Mouse (Mus musculus): ENCODE measurements around the gene Aldh1l2. TPM values are rescaled to one million over a fixed set of nuclear protein-coding genes. Genes with fewer than 3 reads are reported as not detected.

The Aldh1l2 gene
- polyA plus RNA-seq, 1 experiment = 71.8 TPM

GRCm38 (mm10) chr10:83539311-83539980 is 5.5 kb upstream of the Aldh1l2 start:
- Histone ChIP-seq H3ac (ENCODE audit: control insufficient read depth, insufficient read length) (no peak overlapping the region), H3K36me3 (ENCODE audit: control insufficient read depth, insufficient read depth) (no peaks in the 10 kb centered on the region), H3K4me3 (no peak overlapping the region), H3K27me3 (ENCODE audit: control insufficient read depth, insufficient read depth, insufficient read length) (no peaks in the 10 kb centered on the region), H3K79me2 (ENCODE audit: control insufficient read depth, insufficient read depth) (peaks cover 4% of the 10 kb centered on the region), H3K4me2 (ENCODE audit: low read depth) (no peak overlapping the region)
- TF ChIP-seq SRF (IDR thresholded peaks at IDR 0.05; ENCODE audit: control insufficient read depth, insufficient read length, low read depth) (no peak), MYOD1 (IDR thresholded peaks at IDR 0.05; ENCODE audit: control insufficient read depth in 1 of 3, insufficient read length in 2 of 3, low read depth in 2 of 3) (no peak), MYOG (IDR thresholded peaks at IDR 0.05; ENCODE audit: control insufficient read depth in 1 of 3, insufficient read depth in 1 of 3, insufficient read length in 2 of 3, low read depth in 2 of 3) (no peak), POLR2AphosphoS2 (IDR thresholded peaks at IDR 0.05; ENCODE audit: insufficient read length, low read depth) (no peak), USF1 (IDR thresholded peaks at IDR 0.05; ENCODE audit: low read depth) (no peak), TCF3 (IDR thresholded peaks at IDR 0.05; ENCODE audit: insufficient read length, low read depth) (no peak), POLR2A (IDR thresholded peaks at IDR 0.05; ENCODE audit: insufficient read length, low read depth) (no peak), E2F4 (IDR thresholded peaks at IDR 0.05; ENCODE audit: insufficient read depth) (no peak), REST (IDR thresholded peaks at IDR 0.05; ENCODE audit: insufficient read depth, insufficient read length) (no peak), MAX (IDR thresholded peaks at IDR 0.05; ENCODE audit: low read depth) (no peak), TCF12 (IDR thresholded peaks at IDR 0.05; ENCODE audit: insufficient read depth, poor library complexity, severe bottlenecking) (no peak), CEBPB (IDR thresholded peaks at IDR 0.05; ENCODE audit: insufficient read depth, poor library complexity, severe bottlenecking) (no peak)

GRCm38 (mm10) chr10:83536436-83536835 is 2.5 kb upstream of the Aldh1l2 start:
- peaks cover 3% of the 10 kb centered on the region for H3K36me3 ChIP-seq (ENCODE audit: control insufficient read depth, insufficient read depth)
- no peak for TF ChIP-seq POLR2A (IDR thresholded peaks at IDR 0.05; ENCODE audit: insufficient read length, low read depth)
- TF ChIP-seq E2F4 (IDR thresholded peaks at IDR 0.05; ENCODE audit: insufficient read depth) = no peak
- TF ChIP-seq CEBPB (IDR thresholded peaks at IDR 0.05; ENCODE audit: insufficient read depth, poor library complexity, severe bottlenecking) = no peak
- no peak for TF ChIP-seq MYOG (IDR thresholded peaks at IDR 0.05; ENCODE audit: control insufficient read depth in 1 of 3, insufficient read depth in 1 of 3, insufficient read length in 2 of 3, low read depth in 2 of 3)
- no peak for TF ChIP-seq MAX (IDR thresholded peaks at IDR 0.05; ENCODE audit: low read depth)
- TF ChIP-seq SRF (IDR thresholded peaks at IDR 0.05; ENCODE audit: control insufficient read depth, insufficient read length, low read depth) = no peak
- TF ChIP-seq POLR2AphosphoS2 (IDR thresholded peaks at IDR 0.05; ENCODE audit: insufficient read length, low read depth) = no peak
- TF ChIP-seq REST (IDR thresholded peaks at IDR 0.05; ENCODE audit: insufficient read depth, insufficient read length) = no peak
- H3K79me2 ChIP-seq (ENCODE audit: control insufficient read depth, insufficient read depth) = peaks cover 16% of the 10 kb centered on the region
- H3K27me3 ChIP-seq (ENCODE audit: control insufficient read depth, insufficient read depth, insufficient read length) = no peaks in the 10 kb centered on the region
- H3K4me3 ChIP-seq = no peak overlapping the region
- H3ac ChIP-seq (ENCODE audit: control insufficient read depth, insufficient read length) = no peak overlapping the region
- H3K4me2 ChIP-seq (ENCODE audit: low read depth) = no peak overlapping the region

- H3K27me3 ChIP-seq (ENCODE audit: control insufficient read depth, insufficient read depth, insufficient read length) = no peaks in the 10 kb centered on the region
- H3K4me2 ChIP-seq (ENCODE audit: low read depth) = peak overlapping the region; percentile 87
- H3K79me2 ChIP-seq (ENCODE audit: control insufficient read depth, insufficient read depth) = peaks cover 36% of the 10 kb centered on the region
- H3ac ChIP-seq (ENCODE audit: control insufficient read depth, insufficient read length) = peak overlapping the region; percentile 68
- peaks cover 5% of the 10 kb centered on the region for H3K36me3 ChIP-seq (ENCODE audit: control insufficient read depth, insufficient read depth)
- TF ChIP-seq SRF (IDR thresholded peaks at IDR 0.05; ENCODE audit: control insufficient read depth, insufficient read length, low read depth) = no peak
- peak; percentile 87 for TF ChIP-seq CEBPB (IDR thresholded peaks at IDR 0.05; ENCODE audit: insufficient read depth, poor library complexity, severe bottlenecking)
- peak; percentile 87 for TF ChIP-seq POLR2AphosphoS2 (IDR thresholded peaks at IDR 0.05; ENCODE audit: insufficient read length, low read depth)
- TF ChIP-seq POLR2A (IDR thresholded peaks at IDR 0.05; ENCODE audit: insufficient read length, low read depth) = peak; percentile 74
- peak; percentile 43 for TF ChIP-seq MAX (IDR thresholded peaks at IDR 0.05; ENCODE audit: low read depth)
- TF ChIP-seq TCF3 (IDR thresholded peaks at IDR 0.05; ENCODE audit: insufficient read length, low read depth) = no peak
- TF ChIP-seq REST (IDR thresholded peaks at IDR 0.05; ENCODE audit: insufficient read depth, insufficient read length) = no peak
- peak overlapping the region; percentile 90 for H3K4me3 ChIP-seq
Observed at GRCm38 (mm10) chr10:83533258-83533909, 556 bp downstream of the Aldh1l2 start.

- Histone ChIP-seq H3ac (ENCODE audit: control insufficient read depth, insufficient read length) (no peak overlapping the region), H3K36me3 (ENCODE audit: control insufficient read depth, insufficient read depth) (peaks cover 32% of the 10 kb centered on the region), H3K4me2 (ENCODE audit: low read depth) (peak overlapping the region; percentile 87), H3K27me3 (ENCODE audit: control insufficient read depth, insufficient read depth, insufficient read length) (no peaks in the 10 kb centered on the region), H3K79me2 (ENCODE audit: control insufficient read depth, insufficient read depth) (peaks cover 44% of the 10 kb centered on the region), H3K4me3 (no peak overlapping the region)
- no peak for TF ChIP-seq USF1 (IDR thresholded peaks at IDR 0.05; ENCODE audit: low read depth)
- no peak for TF ChIP-seq MAX (IDR thresholded peaks at IDR 0.05; ENCODE audit: low read depth)
- no peak for TF ChIP-seq MYOG (IDR thresholded peaks at IDR 0.05; ENCODE audit: control insufficient read depth in 1 of 3, insufficient read depth in 1 of 3, insufficient read length in 2 of 3, low read depth in 2 of 3)
- peak; percentile 95 for TF ChIP-seq CEBPB (IDR thresholded peaks at IDR 0.05; ENCODE audit: insufficient read depth, poor library complexity, severe bottlenecking)
- peak; percentile 25 for TF ChIP-seq POLR2AphosphoS2 (IDR thresholded peaks at IDR 0.05; ENCODE audit: insufficient read length, low read depth)
- TF ChIP-seq MYOD1 (IDR thresholded peaks at IDR 0.05; ENCODE audit: control insufficient read depth in 1 of 3, insufficient read length in 2 of 3, low read depth in 2 of 3) = no peak
- TF ChIP-seq E2F4 (IDR thresholded peaks at IDR 0.05; ENCODE audit: insufficient read depth) = no peak
- TF ChIP-seq SRF (IDR thresholded peaks at IDR 0.05; ENCODE audit: control insufficient read depth, insufficient read length, low read depth) = no peak
- TF ChIP-seq POLR2A (IDR thresholded peaks at IDR 0.05; ENCODE audit: insufficient read length, low read depth) = no peak
- no peak for TF ChIP-seq TCF3 (IDR thresholded peaks at IDR 0.05; ENCODE audit: insufficient read length, low read depth)
- no peak for TF ChIP-seq TCF12 (IDR thresholded peaks at IDR 0.05; ENCODE audit: insufficient read depth, poor library complexity, severe bottlenecking)
- no peak for TF ChIP-seq REST (IDR thresholded peaks at IDR 0.05; ENCODE audit: insufficient read depth, insufficient read length)
Observed at GRCm38 (mm10) chr10:83530384-83530967, 3.5 kb downstream of the Aldh1l2 start.

All from myocyte (in vitro differentiated cells).